Comparison of ENCODE assay signal across 8 mouse cellular contexts in genomic region chr14:60176469-60176890, GRCm38 (mm10). TPM values are rescaled to one million over a fixed set of nuclear protein-coding genes. Genes with fewer than 3 reads are reported as not detected.
DNase-seq lines count a peak whose midpoint lies in the region; ATAC-seq lines count a peak whose summit lies in the region.

No protein-coding gene starts in this region.

- no peak overlapping the region for H3K9ac ChIP-seq in liver, embryonic 15.5 days

- H3K27ac ChIP-seq in liver, embryonic 15.5 days (replicated peaks), result peak overlapping the region; percentile 69

- peak overlapping the region; percentile 69 for H3K4me2 ChIP-seq in liver, embryonic 15.5 days

- peaks cover 35% of the 10 kb centered on the region for H3K4me1 ChIP-seq in liver, embryonic 15.5 days (replicated peaks)

- ATAC-seq in frontal cortex, adult (ENCODE audit: low TSS enrichment), result peak; percentile 62; the same call in 1 of the 2 replicates
- peak; percentile 90 for ATAC-seq in granulocyte monocyte progenitor cell, adult 5-6 weeks (replicated peaks; ENCODE audit: poor library complexity, severe bottlenecking)
- ATAC-seq in liver, embryonic 15.5 days (ENCODE audit: insufficient read depth), result peak; percentile 47

- no peaks in the 10 kb centered on the region for H3K36me3 ChIP-seq in liver, embryonic 15.5 days (replicated peaks)

- H3K27me3 ChIP-seq in liver, embryonic 15.5 days, result peaks cover 47% of the 10 kb centered on the region

- DNase-seq in frontal cortex, postnatal 36 days (ENCODE audit: low spot score in 2 of 2), result no peak
- peak; percentile 19 for DNase-seq in ES-CJ7 (ENCODE audit: low read depth, low spot score)
- no peak for DNase-seq in adrenal gland, adult 8-10 months
- DNase-seq in left cerebral cortex, adult 9 months (ENCODE audit: low spot score in 2 of 2), result no peak
- DNase-seq in gastrocnemius, postnatal 25 days, result no peak

- peak overlapping the region; percentile 62 for H3K4me3 ChIP-seq in liver, embryonic 15.5 days (replicated peaks)

- 17% methylated on average over 9 of the region's 9 CpGs for WGBS in liver, embryonic 15.5 days (ENCODE audit: insufficient replicate concordance)

- no peaks in the 10 kb centered on the region for H3K9me3 ChIP-seq in liver, embryonic 15.5 days (replicated peaks)

RNA-seq across cellular contexts. Expression of gene Atp8a2, which starts 20.5 kb away (rescaled TPM):
- 0.21 and 1.3 TPM in 2 replicates for total RNA-seq in granulocyte monocyte progenitor cell, adult 5-6 weeks (2014; fragmentation: Nextera tagmentation)
- total RNA-seq in granulocyte monocyte progenitor cell, adult 5-6 weeks (2017), result 0.56 and 1.3 TPM in 2 replicates
- polyA plus RNA-seq in liver, embryonic 15.5 days (2015; fragmentation: Nextera tagmentation; extraction: Ambion mirVana), result 3.5 and 4.9 TPM in 2 replicates
- 1 to 10 TPM; 1.1 to 4.7 (median 2.3) TPM for total RNA-seq in adrenal gland, adult 8-10 months (2022)
- 1 to 10 TPM in 1 of 2 experiments, under 1 TPM in 1; 1.00 to 1.2 TPM for total RNA-seq in gastrocnemius, postnatal 25 days (2021)
